Mouse (Mus musculus) stomach, embryonic 14.5 days (tissue): ENCODE data around the gene Rora. TPM values are rescaled to one million over a fixed set of nuclear protein-coding genes. Genes with fewer than 3 reads are reported as not detected.

Experiments used
- ATAC-seq: fragments of 200-750 bp; cut with Nextera tagmentation; 2 replicates; pipeline ENCODE4 v1.8.0; 2017; ENCODE audit warnings: low read depth, moderate TSS enrichment; ENCODE audit not compliant: insufficient number of reproducible peaks, insufficient read depth, low FRiP score
- H3K27ac ChIP-seq: fragments of 300-500 bp; sonication (generic); 2 replicates; pipeline ENCODE4 v1.5.1; 2014; ENCODE audit warnings: mild to moderate bottlenecking, low read length, moderate library complexity, mixed read lengths
- H3K27me3 ChIP-seq: fragments of 300-500 bp; sonication (generic); 2 replicates; pipeline ENCODE4 v1.6.1; 2014; ENCODE audit warnings: low read length, control low read depth, mixed read lengths; ENCODE audit not compliant: control insufficient read depth, insufficient read depth
- H3K36me3 ChIP-seq: fragments of 300-500 bp; sonication (generic); 2 replicates; pipeline ENCODE4 v1.6.1; 2014; ENCODE audit warnings: mild to moderate bottlenecking, control low read depth, low read length, moderate library complexity, mixed read lengths; ENCODE audit not compliant: control insufficient read depth, insufficient read depth
- H3K4me1 ChIP-seq: fragments of 300-500 bp; sonication (generic); 2 replicates; pipeline ENCODE4 v1.6.1; 2014; ENCODE audit warnings: low read length, control low read depth, mixed read lengths; ENCODE audit not compliant: control insufficient read depth, insufficient read depth
- H3K4me2 ChIP-seq: fragments of 300-500 bp; sonication (generic); replicated peaks from 2 replicates; pipeline ENCODE4 v1.6.1; 2014; ENCODE audit warnings: low read depth, low read length, control low read depth
- H3K4me3 ChIP-seq: fragments of 300-500 bp; sonication (generic); 2 replicates; pipeline ENCODE4 v1.5.1; 2014; ENCODE audit warnings: low read depth, low read length, control low read depth
- H3K9ac ChIP-seq: fragments of 300-500 bp; sonication (generic); replicated peaks from 2 replicates; pipeline ENCODE4 v1.6.1; 2014; ENCODE audit warnings: low read depth, mild to moderate bottlenecking, control low read depth, low read length, moderate library complexity, mixed read lengths
- H3K9me3 ChIP-seq: fragments of 300-500 bp; sonication (generic); 2 replicates; pipeline ENCODE4 v1.6.1; 2016; ENCODE audit warnings: low read depth, low read length, control low read depth; ENCODE audit not compliant: control insufficient read depth
- WGBS: fragments of 180-500 bp; shearing (Covaris S2); extraction: QIAGEN DNeasy Blood & Tissue Kit; methylation state at CpG from one replicate; pipeline ENCODE4 v1.1.7; 2014; 5-methylcytosine and 5-hydroxymethylcytosine counted together
- polyA plus RNA-seq: library from polyadenylated mRNA; unstranded; fragments of >200 nt; fragmentation: Nextera tagmentation; extraction: Ambion mirVana; gene quantifications from 2 replicates; pipeline ENCODE4 v1.2.1, GENCODE M21; 2014

Rora gene
- polyA plus RNA-seq, 1 experiment from 2014 or later = 7.1 TPM

- no peak overlapping the region for H3K4me2 ChIP-seq
- no peak overlapping the region for H3K9ac ChIP-seq
- H3K36me3 ChIP-seq = no peaks in the 10 kb centered on the region
- H3K27ac ChIP-seq = no peak overlapping the region
- peaks cover 5% of the 10 kb centered on the region; the same call in 1 of the 2 replicates for H3K4me1 ChIP-seq
- no peak overlapping the region for H3K4me3 ChIP-seq
- ATAC-seq = no peak
- 87% methylated on average over 8 of the region's 8 CpGs for WGBS
- H3K9me3 ChIP-seq = no peaks in the 10 kb centered on the region
- no peaks in the 10 kb centered on the region for H3K27me3 ChIP-seq
Measured at GRCm38 (mm10) chr9:69300296-69300695, 646.7 kb downstream of the Rora start.

GRCm38 (mm10) chr9:69301445-69301844 is 647.9 kb downstream of the Rora start:
- Histone ChIP-seq H3K4me2 (0 out of 2 replicates have a peak overlapping the region, but pooled peaks have one; percentile 10), H3K9ac (no peak overlapping the region), H3K9me3 (no peaks in the 10 kb centered on the region), H3K27me3 (no peaks in the 10 kb centered on the region), H3K36me3 (no peaks in the 10 kb centered on the region), H3K4me1 (peaks cover 5% of the 10 kb centered on the region; the same call in 1 of the 2 replicates), H3K4me3 (no peak overlapping the region), H3K27ac (no peak overlapping the region)
- no peak for ATAC-seq
- 14% methylated on average over 9 of the region's 9 CpGs for WGBS

DNA sequence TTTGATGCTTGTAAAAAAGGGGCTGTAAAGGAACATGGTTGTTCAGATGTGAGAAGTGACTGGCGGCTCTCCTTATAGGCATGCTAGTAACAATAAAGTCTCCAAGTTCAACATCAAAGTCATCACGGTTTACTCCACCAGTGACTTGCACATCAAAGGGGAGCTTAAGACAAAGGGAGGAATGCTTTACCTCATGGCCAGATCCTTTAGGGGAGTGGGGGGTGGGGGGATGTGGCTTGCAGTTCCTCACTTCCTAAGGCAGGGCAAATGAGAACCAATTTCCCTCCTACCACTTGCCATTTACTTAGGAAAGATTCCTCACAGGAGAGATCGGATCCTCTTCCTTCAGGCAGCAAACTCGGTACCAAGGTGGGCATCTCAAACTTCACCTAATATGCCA is 648.4 kb downstream of the Rora start:
- 29% methylated on average over 4 of the region's 4 CpGs for WGBS
- Histone ChIP-seq H3K27me3 (no peaks in the 10 kb centered on the region), H3K4me3 (no peak overlapping the region), H3K4me1 (peaks cover 5% of the 10 kb centered on the region; the same call in 1 of the 2 replicates), H3K27ac (no peak overlapping the region), H3K9ac (no peak overlapping the region), H3K36me3 (no peaks in the 10 kb centered on the region), H3K9me3 (no peaks in the 10 kb centered on the region), H3K4me2 (0 out of 2 replicates have a peak overlapping the region, but pooled peaks have one; percentile 10)
- no peak for ATAC-seq

- 37% methylated on average over 5 of the region's 5 CpGs for WGBS
- ATAC-seq = no peak
Measured at GRCm38 (mm10) chr9:69302846-69303245, 649.3 kb downstream of the Rora start.

GRCm38 (mm10) chr9:69303346-69303944 is 649.9 kb downstream of the Rora start:
- H3K4me3 ChIP-seq = no peak overlapping the region
- WGBS = 83% methylated on average over 4 of the region's 4 CpGs
- H3K9me3 ChIP-seq = no peaks in the 10 kb centered on the region
- H3K27me3 ChIP-seq = no peaks in the 10 kb centered on the region
- no peak overlapping the region for H3K27ac ChIP-seq
- H3K36me3 ChIP-seq = no peaks in the 10 kb centered on the region
- ATAC-seq = no peak
- no peak overlapping the region for H3K4me2 ChIP-seq
- H3K9ac ChIP-seq = no peak overlapping the region
- H3K4me1 ChIP-seq = peaks cover 5% of the 10 kb centered on the region; the same call in 1 of the 2 replicates

More at GRCm38 (mm10) chr9:69302846-69303245, 649.3 kb downstream of the Rora start:
- peaks cover 5% of the 10 kb centered on the region; the same call in 1 of the 2 replicates for H3K4me1 ChIP-seq
- H3K27ac ChIP-seq = no peak overlapping the region
- no peaks in the 10 kb centered on the region for H3K27me3 ChIP-seq
- no peak overlapping the region for H3K9ac ChIP-seq
- no peak overlapping the region for H3K4me2 ChIP-seq
- no peaks in the 10 kb centered on the region for H3K9me3 ChIP-seq
- no peaks in the 10 kb centered on the region for H3K36me3 ChIP-seq
- no peak overlapping the region for H3K4me3 ChIP-seq

GRCm38 (mm10) chr9:69303962-69304361 is 650.4 kb downstream of the Rora start:
- H3K4me1 ChIP-seq = peaks cover 5% of the 10 kb centered on the region; the same call in 1 of the 2 replicates
- H3K4me3 ChIP-seq = no peak overlapping the region
- no peak overlapping the region for H3K27ac ChIP-seq
- WGBS = 89% methylated on average over 4 of the region's 4 CpGs
- H3K4me2 ChIP-seq = no peak overlapping the region
- H3K9ac ChIP-seq = no peak overlapping the region
- no peak for ATAC-seq
- H3K9me3 ChIP-seq = no peaks in the 10 kb centered on the region
- H3K27me3 ChIP-seq = no peaks in the 10 kb centered on the region
- no peaks in the 10 kb centered on the region for H3K36me3 ChIP-seq

DNA sequence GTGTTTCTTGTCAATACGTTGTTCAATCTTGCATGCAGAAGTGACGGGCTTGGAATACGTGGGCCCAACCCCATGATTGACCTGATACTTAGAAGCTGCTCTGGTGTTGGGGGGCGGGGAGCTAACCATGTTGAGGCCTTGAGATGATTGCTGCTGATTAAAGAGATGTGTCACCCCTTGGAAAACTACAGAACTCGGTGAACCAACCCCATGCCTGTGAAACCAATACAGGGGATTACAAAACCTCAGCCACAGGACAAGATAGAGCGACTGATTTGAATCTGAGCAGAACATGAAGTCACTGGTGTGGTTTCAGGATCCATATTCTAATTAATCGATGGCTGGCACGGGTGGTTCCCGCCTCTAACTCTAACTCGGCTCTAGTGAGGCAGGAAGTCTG is 650.9 kb downstream of the Rora start:
- H3K27ac ChIP-seq = no peak overlapping the region
- no peaks in the 10 kb centered on the region for H3K9me3 ChIP-seq
- no peak for ATAC-seq
- H3K4me2 ChIP-seq = no peak overlapping the region
- H3K4me3 ChIP-seq = no peak overlapping the region
- H3K9ac ChIP-seq = no peak overlapping the region
- WGBS = 72% methylated on average over 10 of the region's 10 CpGs
- no peaks in the 10 kb centered on the region for H3K27me3 ChIP-seq
- no peaks in the 10 kb centered on the region for H3K36me3 ChIP-seq
- peaks cover 5% of the 10 kb centered on the region; the same call in 1 of the 2 replicates for H3K4me1 ChIP-seq

- Histone ChIP-seq H3K4me3 (no peak overlapping the region), H3K36me3 (no peaks in the 10 kb centered on the region), H3K4me1 (peaks cover 5% of the 10 kb centered on the region; the same call in 1 of the 2 replicates), H3K27me3 (no peaks in the 10 kb centered on the region), H3K9ac (no peak overlapping the region), H3K4me2 (no peak overlapping the region), H3K9me3 (no peaks in the 10 kb centered on the region), H3K27ac (no peak overlapping the region)
- 64% methylated on average over 3 of the region's 3 CpGs for WGBS
- no peak for ATAC-seq
Measured at GRCm38 (mm10) chr9:69304991-69305390, 651.4 kb downstream of the Rora start.
